33 mouse cellular contexts compared by ENCODE assay signal in genomic region chr11:110774128-110774527, GRCm38 (mm10).
"Had no signal": no experiment of that assay in that cellular context is flagged by ENCODE, and none has a peak within 500 bp of the region (broad histone marks: within the 10 kb centered on the region; RNA-seq: fewer than 3 reads in every experiment).

No protein-coding gene starts in this region.

- H3K27ac ChIP-seq: heart, embryonic 10.5 days; heart, embryonic 13.5 days; heart, embryonic 15.5 days; hindbrain, embryonic 10.5 days; hindbrain, embryonic 12.5 days; hindbrain, embryonic 13.5 days; hindbrain, embryonic 14.5 days; hindbrain, embryonic 15.5 days; hindbrain, postnatal 0 days; intestine, embryonic 15.5 days; kidney, embryonic 15.5 days; kidney, postnatal 0 days; layer of hippocampus, adult 2 months had no signal

- H3K4me3 ChIP-seq: heart, embryonic 10.5 days; heart, embryonic 12.5 days; heart, embryonic 13.5 days; heart, embryonic 15.5 days; hindbrain, embryonic 10.5 days; hindbrain, embryonic 12.5 days; hindbrain, embryonic 13.5 days; hindbrain, embryonic 15.5 days; intestine, embryonic 15.5 days; kidney, embryonic 15.5 days; layer of hippocampus, adult 2 months had no signal

- ATAC-seq: hindbrain, embryonic 16.5 days; hindbrain, postnatal 0 days; intestine, embryonic 15.5 days; intestine, embryonic 16.5 days; intestine, postnatal 0 days had no signal

- DNase-seq: heart, postnatal 10 days; heart, postnatal 14 days; heart, postnatal 36 days; heart, postnatal 4 days; kidney, adult 11 months; kidney, adult 18-20 months; kidney, adult 2 months; kidney, adult 8-10 months; kidney, adult 9 months; kidney, postnatal 10 days; kidney, postnatal 14 days; kidney, postnatal 25 days; kidney, postnatal 36 days; kidney, postnatal 4 days; layer of hippocampus, adult 9-11 months; layer of hippocampus, postnatal 36 days had no signal
